Mouse (Mus musculus): ENCODE results near the gene Abhd16a. TPM values are rescaled to one million over a fixed set of nuclear protein-coding genes. Genes with fewer than 3 reads are reported as not detected.

The Abhd16a gene
- total RNA-seq, 1 experiment from 2014 or later: 69.7 TPM

DNA sequence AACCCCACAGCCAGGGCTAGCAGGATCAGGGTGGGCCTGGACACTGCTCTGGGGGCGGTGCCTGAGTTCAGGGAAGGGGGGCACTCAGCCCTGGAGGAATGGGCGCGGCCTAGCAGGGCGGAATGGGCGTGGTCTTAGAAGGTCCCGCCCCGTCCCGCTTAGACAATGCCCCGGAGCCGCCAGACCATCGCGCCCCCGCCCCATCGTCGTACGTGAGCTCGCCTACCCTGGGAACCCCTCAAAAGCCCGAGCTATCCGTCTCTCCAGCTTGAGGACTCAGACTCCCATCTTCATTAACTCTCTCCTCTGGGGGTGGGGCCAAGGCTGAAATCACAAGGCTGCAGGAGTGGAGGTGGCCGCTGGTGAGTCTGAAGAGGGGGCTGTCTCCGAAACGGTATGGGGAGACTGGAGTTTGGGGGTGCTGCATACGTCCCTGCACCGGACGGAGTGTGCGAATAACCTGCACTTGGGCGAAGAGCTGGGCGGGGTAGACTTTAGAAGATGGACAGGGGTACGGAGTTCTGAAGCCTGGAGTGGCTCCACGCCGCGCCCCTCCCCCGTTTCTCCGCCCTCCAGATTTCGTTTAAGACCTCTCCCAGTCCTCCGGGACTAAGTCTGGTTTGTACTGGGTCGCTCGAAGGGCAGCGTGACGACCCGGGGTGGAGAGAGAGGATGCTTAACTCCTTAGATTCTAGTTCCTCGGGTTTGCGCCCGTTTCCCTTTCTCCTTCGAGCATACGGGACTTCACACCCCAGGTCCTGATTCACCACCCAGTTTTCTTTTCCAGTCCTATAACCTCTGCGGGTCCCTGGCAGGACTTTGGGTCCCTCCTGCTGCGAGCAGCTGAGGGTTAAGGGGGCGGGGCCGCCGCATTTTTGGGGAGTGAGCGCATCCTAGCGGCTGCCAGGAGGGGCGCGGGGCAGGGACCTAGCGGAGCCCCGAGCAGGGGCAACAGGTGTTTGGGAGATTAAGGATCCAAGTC is 29.9 kb upstream of the Abhd16a start, which contains the start of gene Ddah2:
Ddah2 (plus strand) TSS at position 125 of the 982 bp plus-strand sequence.
- peak; percentile 91 for DNase-seq

- DNase-seq: no peak
These were observed 29.0 kb upstream of the Abhd16a start for GRCm38 (mm10) chr17:35060071-35060470.

- peak; percentile 33 for DNase-seq
These were observed 28.2 kb upstream of the Abhd16a start for GRCm38 (mm10) chr17:35060737-35061297.

- DNase-seq: no peak
These were observed 27.8 kb upstream of the Abhd16a start for GRCm38 (mm10) chr17:35061299-35061698.

GRCm38 (mm10) chr17:35063466-35063865 is 25.6 kb upstream of the Abhd16a start:
- DNase-seq: peak; percentile 36

DNA sequence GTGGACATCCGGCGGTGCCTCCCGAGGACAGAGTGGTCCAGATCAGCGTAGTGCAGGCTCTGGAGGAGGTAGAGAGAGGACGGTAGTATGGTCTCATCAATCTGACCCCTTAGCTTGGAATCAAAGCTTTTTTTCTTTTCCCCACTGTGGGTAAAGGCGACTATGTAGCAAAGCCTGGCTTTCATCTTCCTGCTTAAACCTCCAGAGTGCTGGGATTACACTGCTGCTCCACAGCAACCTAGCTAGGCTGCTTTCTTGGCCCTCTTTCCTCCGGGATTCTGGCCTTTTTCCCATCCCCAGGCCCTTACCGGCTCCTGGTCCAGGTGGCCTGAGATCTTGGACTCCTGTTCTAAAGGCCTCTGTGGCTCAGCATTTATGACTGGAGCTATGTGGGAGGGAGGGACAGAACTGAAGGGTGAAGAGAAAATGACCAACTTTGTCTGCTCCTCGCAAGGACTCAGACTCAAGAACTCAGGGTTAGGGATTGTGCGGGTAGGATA is 24.6 kb upstream of the Abhd16a start:
- no peak for DNase-seq

DNA sequence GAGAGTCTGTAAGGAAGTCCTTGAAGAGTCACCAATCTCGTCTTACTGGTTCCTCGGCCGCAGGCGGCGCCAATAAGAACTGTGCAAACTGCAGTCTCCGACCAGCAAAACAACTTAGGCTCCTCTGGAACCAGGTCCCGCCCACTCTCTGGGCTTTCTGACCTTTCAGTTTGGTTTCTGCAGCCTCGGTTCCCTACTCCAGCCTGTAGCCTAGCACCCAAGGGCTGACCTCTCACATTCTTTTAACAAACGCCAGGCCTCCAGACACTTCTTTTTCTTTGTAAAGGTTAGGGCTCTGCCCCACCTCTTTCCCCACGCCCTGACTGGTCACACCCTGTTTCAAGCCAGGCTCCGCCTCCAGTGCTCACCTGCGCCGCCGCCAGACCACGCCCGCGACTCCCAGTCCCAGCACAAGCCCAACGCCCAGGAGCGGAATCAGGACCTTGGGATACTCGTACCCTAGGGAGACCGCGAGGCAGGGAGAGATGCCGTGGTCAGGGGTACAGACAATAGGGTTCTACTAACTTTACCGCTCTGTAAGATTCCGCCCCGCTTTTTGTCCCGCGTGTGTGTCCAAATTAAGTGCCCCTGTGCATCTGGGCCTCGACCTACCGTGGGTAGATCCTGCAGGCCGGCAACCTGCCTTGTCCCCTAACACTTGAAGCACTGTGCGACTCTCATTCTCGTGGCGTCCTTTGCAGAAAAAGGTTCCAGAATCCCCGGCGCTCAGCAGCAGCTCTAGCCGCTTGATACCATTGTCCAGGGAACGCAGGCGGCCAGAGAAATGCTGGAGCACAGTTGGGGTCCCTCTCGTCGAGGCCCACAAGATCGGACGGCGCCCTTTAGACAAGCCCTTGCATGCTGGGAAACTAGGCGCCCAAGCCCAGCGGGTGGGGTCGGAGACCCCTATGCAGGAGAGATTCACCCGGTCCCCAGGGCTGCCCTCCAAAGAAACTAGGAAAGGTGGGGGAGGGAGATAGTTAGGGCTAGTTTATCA is 23.8 kb upstream of the Abhd16a start, which contains the start of gene Ly6g6c:
Ly6g6c (plus strand) TSS at position 438 of the 997 bp plus-strand sequence.
- peak; percentile 66 for DNase-seq

GRCm38 (mm10) chr17:35066084-35066483 is 23.0 kb upstream of the Abhd16a start, which contains the start of gene Mpig6b:
Gene Mpig6b, minus strand, starts transcription at chr17:35066184.
- DNase-seq: no peak

GRCm38 (mm10) chr17:35068213-35068914 is 20.7 kb upstream of the Abhd16a start:
- DNase-seq: no peak

DNA sequence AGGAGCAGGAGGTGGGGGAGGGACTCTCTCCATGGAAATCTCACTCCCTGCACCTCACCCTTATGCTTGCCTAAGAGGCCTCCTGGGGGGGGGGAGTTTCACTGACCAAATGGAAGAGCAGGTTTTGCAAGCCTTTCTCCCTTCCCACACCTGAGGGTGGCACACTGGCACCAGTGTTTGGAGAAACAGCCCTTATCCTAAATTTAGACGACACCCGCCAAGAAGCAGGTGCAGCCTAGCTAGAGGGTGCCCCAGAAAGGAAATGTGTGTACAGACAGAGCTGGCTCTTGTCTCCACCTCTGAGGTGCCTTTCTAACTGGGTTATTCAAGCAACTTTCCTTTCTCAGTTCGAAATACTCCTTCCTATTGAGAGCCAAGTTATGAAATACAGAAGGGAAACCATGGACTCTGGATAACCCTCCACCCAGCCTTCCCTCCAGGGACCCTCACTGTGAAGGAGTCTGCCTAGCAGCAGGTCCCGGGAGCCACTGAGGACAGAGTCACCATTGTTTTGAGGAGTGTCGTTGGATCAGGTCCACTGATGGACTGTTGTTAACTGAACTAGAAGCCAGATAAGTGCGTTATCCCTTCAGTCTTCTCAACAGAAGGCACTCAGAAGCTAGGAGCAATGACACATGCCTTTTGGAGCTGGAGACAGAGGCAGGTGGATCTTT is 18.4 kb upstream of the Abhd16a start:
- no peak for DNase-seq

- DNase-seq: no peak
These were observed 17.6 kb upstream of the Abhd16a start for GRCm38 (mm10) chr17:35071454-35071853.

DNA sequence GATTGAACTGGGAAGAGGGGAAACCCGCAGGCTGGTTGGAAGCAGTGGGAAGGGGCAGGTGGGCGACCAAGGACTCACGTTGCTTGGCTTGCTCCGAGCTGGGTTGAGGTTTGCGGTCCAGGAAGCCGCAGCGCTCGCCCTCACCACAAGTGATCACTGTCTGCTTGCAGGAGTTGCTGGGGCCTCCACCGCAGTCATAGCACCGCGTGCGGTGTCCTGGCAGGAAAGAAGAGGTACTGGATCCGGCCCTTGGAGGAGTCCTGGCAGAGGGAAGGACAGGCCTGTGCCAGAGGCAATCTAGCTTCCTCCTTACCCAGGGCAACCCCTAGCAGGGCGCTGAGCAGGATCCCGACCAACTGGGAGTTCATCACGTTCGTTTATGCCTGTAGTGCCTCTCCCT is 15.0 kb upstream of the Abhd16a start:
- DNase-seq: no peak

- DNase-seq: no peak
These were observed 12.4 kb upstream of the Abhd16a start, which contains the start of gene Ly6g6e for GRCm38 (mm10) chr17:35076507-35077176. Gene Ly6g6e, plus strand, starts transcription at chr17:35076902.

- DNase-seq: no peak
These were observed 11.8 kb upstream of the Abhd16a start for GRCm38 (mm10) chr17:35077285-35077684.

- peak; percentile 69 for DNase-seq
These were observed 11.3 kb upstream of the Abhd16a start, which contains the start of gene Ly6g6d for GRCm38 (mm10) chr17:35077786-35078233. Gene Ly6g6d, minus strand, starts transcription at chr17:35078065.

DNA sequence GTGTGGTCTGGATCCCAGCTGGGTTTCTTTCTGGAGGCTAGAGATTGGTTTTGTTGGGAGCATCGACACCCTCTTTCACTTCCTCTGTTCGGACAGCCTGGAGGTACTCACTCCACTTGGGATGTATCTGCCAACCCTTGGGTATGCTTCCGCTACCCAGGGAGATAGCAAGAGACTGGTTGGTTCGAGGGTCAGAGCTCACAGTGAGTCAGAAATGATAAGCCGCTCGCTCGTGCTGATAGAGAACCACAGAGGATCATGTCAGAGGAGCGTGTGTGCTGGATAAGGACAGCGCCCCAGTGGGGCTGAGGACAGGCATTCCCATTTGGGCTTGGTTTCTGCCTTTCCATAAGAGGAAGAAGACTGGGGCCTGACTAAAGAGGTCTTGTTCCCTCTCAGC is 9.3 kb upstream of the Abhd16a start:
- no peak for DNase-seq

GRCm38 (mm10) chr17:35080248-35080647 is 8.8 kb upstream of the Abhd16a start:
- no peak for DNase-seq

DNA sequence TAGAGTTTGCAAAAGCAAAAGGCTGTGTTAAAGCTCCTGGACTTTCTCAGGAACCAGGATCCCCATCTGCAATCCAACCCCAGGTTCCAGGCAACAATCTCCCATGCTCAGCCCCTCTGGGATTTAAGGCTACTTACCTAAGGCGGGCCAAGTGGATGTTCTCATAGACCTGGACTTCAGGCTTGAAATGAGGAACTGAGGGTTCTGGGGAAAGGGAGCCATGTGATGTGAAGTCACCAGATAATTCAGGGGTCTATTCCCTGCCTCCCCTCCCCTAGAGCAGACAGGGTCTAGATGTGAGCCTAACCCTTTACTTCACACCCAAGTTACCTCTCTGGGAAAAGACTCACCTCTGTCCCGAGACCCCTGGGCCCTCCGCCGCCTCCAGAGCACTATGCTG is 8.4 kb upstream of the Abhd16a start:
- no peak for DNase-seq

GRCm38 (mm10) chr17:35082841-35083576 is 6.1 kb upstream of the Abhd16a start:
- DNase-seq: no peak
